Mouse (Mus musculus): ENCODE measurements around the gene Atp1a1. TPM values are rescaled to one million over a fixed set of nuclear protein-coding genes. Genes with fewer than 3 reads are reported as not detected.

The Atp1a1 gene
- 32.6 TPM for polyA plus RNA-seq (2017; shearing (Covaris generic))

DNA sequence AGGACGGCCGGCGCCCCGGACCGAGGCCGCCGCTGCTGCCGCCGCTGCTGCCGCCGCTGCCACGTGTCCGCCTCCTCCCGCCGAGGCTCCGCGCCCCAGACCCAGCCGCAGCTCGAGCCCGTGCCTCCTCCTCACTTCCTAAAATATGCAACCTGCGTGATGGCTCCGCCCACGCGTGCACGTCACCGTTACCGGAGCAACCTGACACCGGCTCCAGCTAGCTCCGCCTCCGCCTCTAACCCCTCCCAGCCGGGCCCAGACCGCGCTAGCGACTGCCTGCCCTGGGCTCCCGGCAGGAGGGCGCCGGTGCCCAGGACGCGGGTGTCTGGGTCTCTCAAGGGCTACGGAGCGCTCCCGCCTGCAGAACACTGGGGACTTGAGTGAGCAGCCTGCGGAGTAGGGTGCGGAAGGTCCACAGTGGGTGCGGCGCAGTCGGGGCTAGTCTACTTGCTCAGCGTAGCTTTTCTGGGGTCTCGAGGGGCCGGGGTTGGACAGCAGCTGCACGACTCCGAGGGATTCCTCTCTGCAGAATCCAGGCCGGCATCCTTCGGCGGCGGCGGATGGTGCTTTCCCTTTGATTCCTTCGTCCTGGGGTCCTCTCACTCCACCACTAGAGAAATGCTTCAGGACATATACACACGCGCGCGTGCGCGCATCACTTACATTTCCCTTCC, at the start of gene Atp1a1:
Gene Atp1a1 (minus strand): TSS at position 135 of the 674 bp plus-strand sequence.

Other genes starting within 250 kb of the Atp1a1 start
- 1.9 TPM for gene Igsf3, start 227.6 kb downstream of the Atp1a1 start, polyA plus RNA-seq (2017; shearing (Covaris generic))
- not detected for gene Mab21l3, start 244.3 kb upstream of the Atp1a1 start, polyA plus RNA-seq (2017; shearing (Covaris generic))